Mouse (Mus musculus): ENCODE results near the gene Tle3.
A peak's percentile ranks its signal among the peaks of the same experiment; 100 is the strongest.

Tle3 gene

GRCm38 (mm10) chr9:61371755-61372509 is at the start of gene Tle3:
TSS of gene Tle3 (plus strand) at chr9:61372366.
- DNase-seq (ENCODE audit: low spot score) = peak; percentile 100

DNA sequence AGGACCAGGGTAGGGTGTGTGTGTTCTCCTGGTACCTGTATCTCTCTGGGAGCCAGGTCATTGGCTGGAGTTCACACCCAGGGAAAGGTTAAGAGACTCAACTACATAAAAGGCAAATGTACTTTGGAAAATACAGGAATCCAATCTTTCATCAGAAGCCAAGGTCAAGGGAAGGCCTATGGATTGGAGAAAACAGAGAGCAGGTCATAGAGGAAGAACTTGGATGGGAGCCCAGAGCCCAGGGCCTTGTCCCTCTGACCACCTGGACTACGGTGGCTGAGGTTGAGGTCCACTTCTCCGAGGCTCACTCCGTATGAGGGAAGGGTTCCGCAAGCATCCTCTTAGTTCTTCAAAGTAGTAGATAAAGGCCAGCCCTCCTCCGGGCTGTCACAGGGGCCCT is 48.9 kb upstream of the Tle3 start:
- no peak for DNase-seq (ENCODE audit: low spot score)

GRCm38 (mm10) chr9:61323879-61324278 is 48.3 kb upstream of the Tle3 start:
- DNase-seq (ENCODE audit: low spot score) = no peak

DNA sequence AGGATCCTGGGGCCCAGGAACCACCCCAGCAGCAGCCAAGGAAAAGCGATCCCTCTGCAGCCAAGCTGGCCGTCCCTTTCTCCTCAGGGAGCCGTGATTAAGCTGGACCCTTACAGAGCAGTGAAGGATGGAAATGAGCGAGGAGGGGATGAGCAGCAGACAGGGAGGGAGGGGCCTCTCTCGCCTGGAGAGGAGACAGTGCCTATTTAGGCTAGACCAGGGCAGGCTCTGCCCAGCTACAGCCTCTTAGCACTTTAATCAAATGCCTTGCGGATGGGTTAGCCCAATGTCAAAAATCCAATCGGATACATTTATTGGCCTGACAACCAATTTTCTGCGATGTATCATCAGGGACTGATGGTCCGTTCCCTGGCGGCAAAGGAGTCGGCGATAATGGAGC is 47.8 kb upstream of the Tle3 start:
- DNase-seq (ENCODE audit: low spot score) = peak; percentile 71

- DNase-seq (ENCODE audit: low spot score) = no peak
These were observed 47.2 kb upstream of the Tle3 start for GRCm38 (mm10) chr9:61325012-61325411.

DNA sequence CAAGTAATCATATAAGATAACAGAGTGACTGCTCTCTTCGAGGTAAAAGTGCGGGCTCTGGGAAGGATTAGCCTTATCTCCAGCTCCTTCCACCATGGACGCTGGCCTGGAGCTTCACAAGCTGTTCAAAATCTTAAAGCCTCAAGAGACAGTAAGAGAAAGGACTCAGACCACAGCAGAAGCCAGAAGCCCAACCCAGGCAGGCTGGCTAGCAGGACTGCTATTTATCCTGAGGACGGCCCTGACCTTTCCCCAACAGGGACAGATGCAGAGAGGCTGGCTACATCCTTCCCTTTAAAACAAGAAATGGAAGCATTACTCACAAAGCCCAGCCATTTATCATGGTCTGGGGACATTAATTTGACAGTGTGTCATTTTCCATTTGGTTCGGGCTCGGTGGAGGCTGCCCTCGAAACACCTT is 46.2 kb upstream of the Tle3 start:
- DNase-seq (ENCODE audit: low spot score) = peak; percentile 78

DNA sequence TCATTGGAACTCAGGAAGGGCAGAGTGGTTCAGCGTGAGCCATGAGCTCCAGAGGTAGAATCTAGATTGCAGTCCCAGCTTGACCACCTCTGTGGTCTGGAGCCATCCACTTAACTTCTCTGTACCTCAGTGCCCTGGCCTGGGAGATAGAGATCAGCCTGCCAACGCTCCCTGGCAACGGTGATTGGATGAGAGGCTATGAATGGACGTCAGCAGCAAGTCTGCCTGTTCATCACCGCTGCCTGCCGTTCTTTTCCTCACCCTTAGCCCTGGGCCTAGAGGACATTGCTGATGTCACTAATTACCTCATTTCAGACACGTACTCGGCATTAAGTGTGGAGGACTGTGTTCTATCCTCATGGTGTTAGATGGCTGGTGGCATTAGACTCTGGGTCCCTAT is 45.2 kb upstream of the Tle3 start:
- DNase-seq (ENCODE audit: low spot score) = no peak

DNA sequence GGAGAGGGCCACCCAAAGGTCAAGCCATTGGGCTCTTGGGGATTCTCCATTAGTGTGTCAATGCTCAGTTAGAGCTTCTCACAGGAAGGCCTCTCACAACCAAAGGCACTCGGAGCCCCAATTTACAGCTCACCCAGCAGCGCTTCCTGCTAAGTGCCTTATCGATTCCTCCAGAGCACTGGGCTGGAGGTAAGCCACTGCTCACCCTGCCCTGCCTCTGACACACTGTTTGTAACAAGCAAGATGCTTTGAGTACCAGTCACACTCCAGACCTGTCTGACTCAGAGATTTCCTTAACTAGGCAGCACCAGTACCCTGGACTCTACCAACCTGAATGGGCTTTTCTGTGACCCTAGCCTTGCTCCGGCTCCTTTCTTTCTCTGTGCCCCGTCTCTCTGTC is 44.0 kb upstream of the Tle3 start:
- no peak for DNase-seq (ENCODE audit: low spot score)

- no peak for DNase-seq (ENCODE audit: low spot score)
These were observed 41.4 kb upstream of the Tle3 start for GRCm38 (mm10) chr9:61330747-61331146.

DNA sequence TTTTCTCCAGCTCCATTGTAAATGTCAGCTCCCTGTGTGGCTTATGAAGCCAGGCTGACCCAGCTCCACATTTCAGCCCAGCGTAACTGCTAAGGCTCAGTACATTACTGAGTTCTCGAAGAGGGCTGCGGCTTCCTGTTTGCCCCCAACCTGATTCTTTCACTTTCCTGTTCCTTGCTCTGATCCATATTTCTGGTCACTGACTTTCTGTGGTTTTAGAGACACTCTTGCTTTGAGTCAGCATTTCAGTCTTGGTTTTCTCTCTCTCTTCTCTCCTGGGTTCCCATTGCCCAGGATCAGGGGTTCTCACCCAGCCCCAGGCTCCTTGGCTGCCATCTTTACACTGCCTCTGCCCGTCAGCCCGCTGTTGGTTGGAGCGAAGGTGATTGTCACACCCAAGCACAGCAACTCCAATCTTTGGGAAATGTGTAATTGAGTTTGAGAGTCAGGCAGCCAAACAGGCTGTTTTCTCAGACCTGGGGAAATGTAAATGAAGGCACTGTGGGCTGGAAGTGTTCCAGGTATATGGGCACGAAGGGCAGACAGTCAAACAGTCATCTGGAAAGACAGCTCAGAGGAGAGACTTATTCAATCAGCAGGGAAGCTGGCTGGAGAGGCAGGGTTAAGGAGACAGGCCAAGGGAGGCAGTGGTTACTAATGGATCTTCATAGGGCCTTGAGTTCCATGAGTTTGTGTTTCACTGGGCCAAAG is 39.8 kb upstream of the Tle3 start:
- no peak for DNase-seq (ENCODE audit: low spot score)

DNA sequence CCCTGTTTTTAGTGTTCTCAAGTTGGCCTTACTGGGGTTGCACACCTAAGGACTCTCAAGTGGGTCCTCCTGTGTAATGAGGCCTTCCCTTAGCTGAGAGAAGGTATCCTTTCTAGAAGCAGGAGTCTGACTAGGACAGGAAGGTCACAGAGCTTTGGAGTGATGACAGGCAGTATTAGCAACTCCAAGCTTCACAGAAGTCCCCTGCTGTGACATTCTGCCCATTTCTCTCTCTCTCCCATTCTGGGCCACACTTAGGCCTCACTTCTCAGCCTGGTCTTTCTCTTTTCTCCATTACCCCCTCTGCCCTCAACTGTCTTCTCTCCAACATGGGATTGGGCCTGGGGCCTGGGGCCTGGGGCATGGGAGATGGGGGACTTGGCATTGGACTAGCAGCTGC is 36.0 kb upstream of the Tle3 start:
- DNase-seq (ENCODE audit: low spot score) = no peak

- DNase-seq (ENCODE audit: low spot score) = no peak
These were observed 35.3 kb upstream of the Tle3 start for GRCm38 (mm10) chr9:61336591-61337587.

DNA sequence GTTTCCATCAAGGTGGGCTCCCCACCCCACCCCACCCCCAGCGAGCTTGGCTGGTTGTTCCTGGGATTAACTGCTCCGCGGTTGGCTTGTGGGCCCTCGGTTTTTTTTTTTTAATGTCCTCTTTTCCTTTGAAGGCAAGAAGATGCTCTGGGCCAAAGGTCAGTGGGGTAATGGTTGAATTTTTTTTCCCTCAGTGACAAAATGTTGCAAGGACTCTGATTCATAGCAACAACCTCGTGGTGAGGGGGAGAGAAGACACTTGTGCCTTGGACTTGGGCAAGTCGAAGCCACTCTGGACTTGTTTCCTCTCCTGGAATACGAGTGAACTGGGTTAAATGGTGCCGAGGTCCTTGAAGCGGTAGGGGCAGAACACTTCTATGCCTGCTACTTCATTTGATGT is 34.5 kb upstream of the Tle3 start:
- no peak for DNase-seq (ENCODE audit: low spot score)

DNA sequence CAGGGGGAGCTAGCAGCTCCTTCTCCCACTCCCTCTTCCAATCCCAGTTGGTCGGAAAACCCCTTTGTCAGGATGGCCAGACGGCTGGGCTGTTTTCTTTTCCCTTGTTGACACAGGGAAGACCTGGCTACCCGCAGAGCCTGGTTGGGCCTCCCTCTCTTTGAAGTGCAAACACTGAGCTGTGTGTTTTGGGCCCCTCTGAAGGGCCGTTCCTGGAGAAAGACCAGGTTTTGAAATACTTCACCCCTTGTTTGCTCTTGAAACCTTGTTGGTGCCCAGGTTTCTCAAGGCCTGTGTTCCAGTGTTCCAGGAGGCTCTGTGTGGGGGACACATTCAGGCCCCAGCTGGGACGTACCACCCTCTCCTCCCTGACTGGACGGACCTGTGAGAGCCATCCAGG is 32.9 kb upstream of the Tle3 start:
- DNase-seq (ENCODE audit: low spot score) = no peak

DNA sequence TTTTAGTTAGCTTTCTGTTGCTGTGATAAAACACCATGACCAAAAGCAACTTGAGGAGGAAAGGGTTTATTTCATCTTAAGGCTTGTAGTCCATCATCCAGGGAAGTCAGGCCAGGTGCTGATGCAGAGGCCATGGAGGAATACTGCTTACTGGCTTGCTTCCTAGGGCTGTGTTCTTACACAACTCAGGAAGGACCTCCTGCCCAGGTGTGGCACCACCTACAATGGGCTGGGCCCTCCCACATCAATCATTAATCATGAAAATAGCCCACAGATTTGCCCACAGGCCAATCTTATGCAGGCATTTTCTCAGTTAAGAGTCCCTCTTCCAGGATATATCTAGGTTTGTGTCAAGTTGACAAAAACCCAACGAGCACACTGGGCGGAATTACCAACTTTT is 31.8 kb upstream of the Tle3 start:
- no peak for DNase-seq (ENCODE audit: low spot score)

GRCm38 (mm10) chr9:61342297-61342696 is 29.9 kb upstream of the Tle3 start:
- no peak for DNase-seq (ENCODE audit: low spot score)

GRCm38 (mm10) chr9:61344684-61345083 is 27.5 kb upstream of the Tle3 start:
- DNase-seq (ENCODE audit: low spot score) = no peak

- no peak for DNase-seq (ENCODE audit: low spot score)
These were observed 25.2 kb upstream of the Tle3 start for GRCm38 (mm10) chr9:61347011-61347410.

DNA sequence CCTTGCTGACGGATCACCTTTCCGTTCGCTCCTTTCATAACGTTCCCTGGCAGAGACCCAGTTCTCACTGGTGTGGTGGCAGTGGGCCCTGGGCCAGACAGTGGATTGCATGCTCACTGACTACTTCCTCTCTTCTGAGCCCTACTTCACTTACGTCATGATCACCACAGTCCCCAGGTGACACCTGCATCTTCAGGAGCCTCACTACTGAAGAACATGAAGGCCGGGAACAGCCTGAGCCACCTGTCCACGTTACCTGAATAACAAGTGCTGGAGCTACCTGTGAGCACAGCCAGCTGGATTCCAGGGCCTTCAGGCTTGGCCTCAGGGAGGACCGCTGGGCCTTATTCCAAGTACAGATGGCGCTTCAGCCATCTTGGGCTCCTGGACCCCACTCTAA is 24.1 kb upstream of the Tle3 start:
- no peak for DNase-seq (ENCODE audit: low spot score)

- DNase-seq (ENCODE audit: low spot score) = no peak
These were observed 23.6 kb upstream of the Tle3 start for GRCm38 (mm10) chr9:61348616-61349015.

- DNase-seq (ENCODE audit: low spot score) = no peak
These were observed 22.5 kb upstream of the Tle3 start for GRCm38 (mm10) chr9:61349697-61350096.

DNA sequence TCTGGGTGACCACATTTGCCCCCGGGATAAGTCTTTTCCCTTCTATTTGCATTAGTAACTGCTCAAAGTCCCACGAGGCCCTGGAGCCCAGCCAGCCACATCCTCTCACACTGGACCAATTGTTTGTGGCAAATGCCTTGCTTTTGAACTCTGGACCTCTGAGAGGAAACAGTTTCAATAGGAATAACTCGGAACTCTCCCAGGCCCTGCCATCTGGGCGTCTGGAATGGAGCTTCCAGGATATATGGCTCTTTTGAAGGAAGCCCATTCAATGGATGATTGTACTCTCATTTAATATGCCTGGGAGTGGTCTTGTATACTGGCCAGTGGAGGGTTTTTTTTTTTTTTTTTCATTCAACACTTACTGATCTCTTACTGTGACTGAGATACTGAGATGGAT is 21.0 kb upstream of the Tle3 start:
- no peak for DNase-seq (ENCODE audit: low spot score)

GRCm38 (mm10) chr9:61358933-61359332 is 13.2 kb upstream of the Tle3 start:
- DNase-seq (ENCODE audit: low spot score) = no peak

All from retina, embryonic 14.5 days (tissue).